Mouse (Mus musculus) forebrain, embryonic 14.5 days (tissue): ENCODE measurements around the gene Slc9a8. TPM values are rescaled to one million over a fixed set of nuclear protein-coding genes. Genes with fewer than 3 reads are reported as not detected.

Experiments used
- ATAC-seq: fragments of 200-750 bp; cut with Nextera tagmentation; 2 replicates; pipeline ENCODE4 v1.8.0; 2017; ENCODE audit warnings: mild to moderate bottlenecking, moderate library complexity
- DNase-seq: peaks from one replicate; pipeline ENCODE4 v3.0.0-alpha.2; 2015; ENCODE audit warnings: low spot score
- H3K27ac ChIP-seq: fragments of 300-500 bp; sonication (generic); 2 replicates; pipeline ENCODE4 v1.5.1; 2014; ENCODE audit warnings: low read depth, mild to moderate bottlenecking, control low read depth, low read length, moderate library complexity
- H3K27me3 ChIP-seq: fragments of 300-500 bp; sonication (generic); replicated peaks from 2 replicates; pipeline ENCODE4 v1.6.1; 2014; ENCODE audit warnings: low read length, control low read depth, mixed read lengths; ENCODE audit not compliant: control insufficient read depth, insufficient read depth
- H3K36me3 ChIP-seq: fragments of 300-500 bp; sonication (generic); 2 replicates; pipeline ENCODE4 v1.6.1; 2014; ENCODE audit warnings: low read length, control low read depth; ENCODE audit not compliant: control insufficient read depth, insufficient read depth
- H3K4me1 ChIP-seq: fragments of 300-500 bp; sonication (generic); 2 replicates; pipeline ENCODE4 v1.6.1; 2014; ENCODE audit warnings: antibody characterized with exemption, low read length, control low read depth; ENCODE audit not compliant: control insufficient read depth, insufficient read depth
- H3K4me2 ChIP-seq: fragments of 300-500 bp; sonication (generic); 2 replicates; pipeline ENCODE4 v1.6.1; 2014; ENCODE audit warnings: mild to moderate bottlenecking, control low read depth, low read length
- H3K4me3 ChIP-seq: fragments of 300-500 bp; sonication (generic); 2 replicates; pipeline ENCODE4 v1.5.1; 2014; ENCODE audit warnings: low read depth, low read length, control low read depth
- H3K9ac ChIP-seq: fragments of 300-500 bp; sonication (generic); 2 replicates; pipeline ENCODE4 v1.6.1; 2014; ENCODE audit warnings: mild to moderate bottlenecking, low read length, control low read depth, moderate library complexity
- H3K9me3 ChIP-seq: fragments of 300-500 bp; sonication (generic); replicated peaks from 2 replicates; pipeline ENCODE4 v1.6.1; 2016; ENCODE audit warnings: low read length, control low read depth, mixed read lengths; ENCODE audit not compliant: control insufficient read depth
- WGBS: fragments of 180-500 bp; shearing (Covaris S2); extraction: QIAGEN DNeasy Blood & Tissue Kit; methylation state at CpG from one replicate; pipeline ENCODE4 v1.1.7; 2014; 5-methylcytosine and 5-hydroxymethylcytosine counted together
- polyA plus RNA-seq: library from polyadenylated mRNA; unstranded; fragments of >200 nt; fragmentation: Nextera tagmentation; extraction: Ambion mirVana; gene quantifications from 2 replicates; pipeline ENCODE4 v1.2.1, GENCODE M21; 2014

The Slc9a8 gene
- polyA plus RNA-seq, 1 experiment from 2014 or later: 13.8 TPM

DNA sequence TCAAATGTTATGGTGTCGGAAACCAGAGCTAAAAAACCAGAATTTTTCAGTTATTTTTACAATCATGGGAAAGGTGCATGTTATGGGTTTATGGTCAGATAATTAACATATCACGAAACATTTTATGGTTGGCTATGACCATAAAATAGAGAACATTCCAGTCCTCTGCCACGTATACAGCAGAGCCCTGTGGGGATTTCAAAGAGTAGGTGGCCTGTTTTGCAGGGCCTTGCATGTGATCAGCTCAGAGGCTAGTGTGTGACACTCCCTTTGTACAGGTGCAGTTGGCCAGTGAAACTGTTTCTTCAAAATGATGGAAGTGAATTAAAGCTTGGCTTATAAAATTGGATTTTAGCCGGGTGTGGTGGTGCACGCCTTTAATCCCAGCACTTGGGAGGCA lies 42.3 kb downstream of the Slc9a8 start:
- H3K4me1 ChIP-seq: no peaks in the 10 kb centered on the region
- H3K27ac ChIP-seq: no peak overlapping the region
- H3K36me3 ChIP-seq: peaks cover 61% of the 10 kb centered on the region
- no peaks in the 10 kb centered on the region for H3K27me3 ChIP-seq
- no peak overlapping the region for H3K4me2 ChIP-seq
- no peak for DNase-seq
- no peaks in the 10 kb centered on the region for H3K9me3 ChIP-seq
- H3K4me3 ChIP-seq: no peak overlapping the region
- no peak overlapping the region for H3K9ac ChIP-seq
- no peak for ATAC-seq
- whole genome bisulfite sequencing: 93% methylated on average over 5 of the region's 5 CpGs

DNA sequence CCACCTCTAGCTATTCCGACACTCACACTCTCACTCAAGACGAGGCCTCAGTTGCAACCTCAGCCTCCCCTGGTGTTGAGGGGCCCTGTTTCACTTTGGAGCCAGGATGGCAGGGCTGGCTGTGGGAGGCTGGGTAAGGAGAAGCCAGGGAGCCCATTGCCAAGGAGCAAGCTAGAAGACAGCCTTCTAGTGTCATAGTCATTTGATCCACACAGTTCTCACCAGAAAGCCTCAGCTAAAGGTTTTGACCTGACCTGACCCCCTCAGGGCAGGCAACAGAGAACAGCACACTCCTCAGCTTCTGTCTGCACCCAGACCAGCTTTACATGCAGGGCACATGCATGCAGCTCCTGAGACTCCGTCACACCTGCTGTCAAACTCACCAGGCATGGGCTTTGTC lies 44.4 kb downstream of the Slc9a8 start:
- H3K9me3 ChIP-seq: no peaks in the 10 kb centered on the region
- H3K36me3 ChIP-seq: peaks cover 58% of the 10 kb centered on the region
- no peak overlapping the region for H3K27ac ChIP-seq
- WGBS: 95% methylated on average over 3 of the region's 3 CpGs
- no peak for DNase-seq
- H3K4me2 ChIP-seq: no peak overlapping the region
- H3K4me3 ChIP-seq: no peak overlapping the region
- no peak overlapping the region for H3K9ac ChIP-seq
- ATAC-seq: no peak
- no peaks in the 10 kb centered on the region for H3K27me3 ChIP-seq
- H3K4me1 ChIP-seq: no peaks in the 10 kb centered on the region

DNA sequence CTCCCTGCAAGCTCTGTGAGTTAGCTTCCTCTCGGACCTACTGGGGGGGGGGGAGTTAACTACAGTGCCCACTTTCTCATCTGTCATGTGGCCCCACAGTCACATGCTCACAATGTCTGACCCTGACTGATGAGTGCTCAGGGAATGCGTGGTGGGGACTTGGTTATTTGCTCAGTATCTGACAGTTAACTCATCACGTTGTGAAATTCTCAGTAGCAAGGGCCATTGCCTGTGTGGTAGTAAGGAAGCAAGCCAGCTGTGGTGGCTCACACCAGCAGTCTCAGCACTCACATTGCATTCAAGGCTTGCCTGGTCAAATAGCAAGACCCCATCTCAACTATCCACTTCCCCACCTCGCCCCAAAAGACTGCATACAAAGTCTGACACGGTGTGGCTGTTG lies 45.7 kb downstream of the Slc9a8 start:
- ATAC-seq: no peak
- WGBS: 86% methylated on average over 5 of the region's 5 CpGs
- peaks cover 63% of the 10 kb centered on the region for H3K36me3 ChIP-seq

DNA sequence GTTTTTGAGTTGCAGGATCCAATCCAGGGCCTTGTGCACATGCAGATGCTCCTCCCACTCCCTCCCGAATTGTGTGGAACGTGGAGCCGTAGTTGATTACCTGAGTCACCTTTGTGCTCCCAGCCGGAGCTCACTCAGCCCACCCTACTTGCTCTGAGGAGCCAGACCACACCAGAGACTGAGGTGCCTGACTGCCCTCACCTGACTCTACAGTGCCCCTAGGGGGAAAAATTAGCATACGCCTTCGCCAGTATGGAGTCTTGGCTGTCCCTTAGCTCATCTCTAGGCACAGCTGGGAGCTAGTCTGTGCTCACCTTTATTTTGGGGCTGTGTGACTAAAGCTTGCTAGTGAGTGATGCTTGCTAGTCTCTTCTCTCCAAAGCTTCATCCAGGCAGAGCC lies 46.9 kb downstream of the Slc9a8 start:
- Histone ChIP-seq H3K36me3 (peaks cover 72% of the 10 kb centered on the region), H3K4me3 (no peak overlapping the region), H3K27ac (no peak overlapping the region), H3K4me2 (no peak overlapping the region), H3K4me1 (no peaks in the 10 kb centered on the region), H3K9me3 (no peaks in the 10 kb centered on the region), H3K27me3 (no peaks in the 10 kb centered on the region), H3K9ac (no peak overlapping the region)
- ATAC-seq (no peak), DNase-seq (no peak)
- 80% methylated on average over 6 of the region's 6 CpGs for WGBS

More for the DNA sequence above, 45.7 kb downstream of the Slc9a8 start:
- DNase-seq: no peak
- Histone ChIP-seq H3K9me3 (no peaks in the 10 kb centered on the region), H3K9ac (no peak overlapping the region), H3K27ac (no peak overlapping the region), H3K4me1 (no peaks in the 10 kb centered on the region), H3K4me3 (no peak overlapping the region), H3K27me3 (no peaks in the 10 kb centered on the region), H3K4me2 (no peak overlapping the region)

DNA sequence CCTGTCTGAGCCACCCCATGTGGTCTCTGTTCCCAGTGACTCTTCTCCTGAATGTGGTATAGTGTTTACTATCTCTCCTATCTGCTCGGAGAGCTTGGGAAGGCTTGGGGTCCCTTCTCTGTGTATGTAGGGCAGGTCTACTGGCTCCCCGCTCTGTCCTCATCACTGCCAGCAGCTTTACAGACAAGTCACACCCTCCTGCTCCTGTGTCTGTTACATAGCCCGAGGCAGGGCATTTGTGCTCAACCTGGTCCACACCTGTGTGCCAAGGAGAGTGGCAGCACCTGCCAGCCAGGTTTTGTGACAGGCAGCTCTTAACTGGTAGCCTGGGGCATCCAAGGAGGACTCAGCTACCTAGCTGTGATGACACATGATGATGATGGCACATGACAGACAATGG lies 49.1 kb downstream of the Slc9a8 start:
- no peak for ATAC-seq
- Histone ChIP-seq H3K27me3 (no peaks in the 10 kb centered on the region), H3K9me3 (no peaks in the 10 kb centered on the region), H3K27ac (no peak overlapping the region), H3K36me3 (peaks cover 82% of the 10 kb centered on the region), H3K4me2 (no peak overlapping the region), H3K4me1 (peaks cover 2% of the 10 kb centered on the region), H3K4me3 (no peak overlapping the region), H3K9ac (no peak overlapping the region)
- DNase-seq: no peak
- WGBS: 90% methylated on average over 3 of the region's 3 CpGs

DNA sequence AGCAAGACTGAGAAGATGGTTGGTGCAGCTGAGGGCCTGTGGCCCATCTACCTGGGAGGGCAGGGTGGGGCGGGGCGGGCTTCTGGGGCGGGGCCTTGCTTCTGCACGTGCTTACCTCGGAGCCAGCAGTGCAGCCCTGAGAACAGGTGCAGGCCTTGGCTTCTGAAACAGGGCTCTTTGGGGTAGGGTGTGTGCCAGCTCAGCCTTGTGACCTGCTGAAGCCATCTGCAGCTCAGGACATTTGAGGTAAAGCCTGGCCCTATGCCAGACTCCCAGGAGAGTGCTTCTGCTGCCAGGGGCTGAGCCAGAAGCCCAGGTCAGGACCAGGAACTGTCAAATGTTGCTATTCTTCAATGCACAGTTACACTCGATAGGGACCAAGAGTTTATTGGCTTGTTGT lies 50.1 kb downstream of the Slc9a8 start:
- no peak overlapping the region for H3K27ac ChIP-seq
- no peak for ATAC-seq
- no peak overlapping the region for H3K9ac ChIP-seq
- no peak overlapping the region for H3K4me3 ChIP-seq
- H3K4me2 ChIP-seq: no peak overlapping the region
- H3K36me3 ChIP-seq: peaks cover 72% of the 10 kb centered on the region
- no peaks in the 10 kb centered on the region for H3K27me3 ChIP-seq
- no peak for DNase-seq
- H3K9me3 ChIP-seq: no peaks in the 10 kb centered on the region
- peaks cover 11% of the 10 kb centered on the region for H3K4me1 ChIP-seq
- WGBS: 92% methylated on average over 6 of the region's 6 CpGs

DNA sequence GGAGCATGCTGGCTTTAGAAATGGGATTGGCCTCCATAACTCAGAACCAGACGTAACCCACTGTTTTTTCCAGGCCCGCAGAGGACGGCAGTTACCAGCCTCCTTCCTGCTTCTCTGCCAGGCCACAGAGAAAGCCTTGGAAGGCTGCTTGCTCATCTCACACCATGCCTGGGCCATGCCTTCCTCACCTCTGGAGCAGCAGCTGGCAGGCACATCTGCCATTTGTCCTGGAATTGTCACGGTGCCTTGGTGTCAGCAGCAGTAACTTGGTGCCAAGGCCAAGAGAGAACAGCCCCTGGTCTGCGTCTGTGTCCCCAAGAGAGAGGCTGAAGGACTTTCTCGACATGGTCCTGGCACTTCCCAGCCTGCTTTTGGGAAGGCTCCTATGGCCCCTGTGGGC lies 52.7 kb downstream of the Slc9a8 start:
- Histone ChIP-seq H3K36me3 (peaks cover 61% of the 10 kb centered on the region), H3K4me1 (peaks cover 15% of the 10 kb centered on the region), H3K9ac (no peak overlapping the region), H3K4me3 (no peak overlapping the region), H3K27ac (no peak overlapping the region), H3K27me3 (no peaks in the 10 kb centered on the region), H3K4me2 (no peak overlapping the region), H3K9me3 (no peaks in the 10 kb centered on the region)
- no peak for DNase-seq
- ATAC-seq: no peak
- 92% methylated on average over 6 of the region's 6 CpGs for WGBS

DNA sequence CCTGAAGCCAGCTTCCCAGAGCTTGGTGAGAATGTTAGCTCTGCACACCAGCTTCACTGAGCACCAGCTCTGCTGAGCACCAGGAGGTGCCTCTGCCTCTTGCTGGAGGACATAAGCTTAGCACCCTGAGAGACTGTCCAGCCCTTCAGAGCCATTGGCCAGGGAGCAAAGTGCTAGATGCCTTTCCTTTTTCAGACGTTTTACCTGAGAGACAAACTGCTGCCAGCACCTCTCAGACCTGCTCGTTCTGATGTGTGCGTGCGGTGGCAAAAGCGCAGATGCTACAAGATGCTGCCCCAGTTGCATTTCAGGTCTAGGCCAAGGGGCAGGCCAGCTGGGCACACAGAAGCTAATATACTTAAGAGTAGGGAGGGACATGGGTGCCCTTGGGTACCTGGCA lies 54.1 kb downstream of the Slc9a8 start:
- peak overlapping the region; percentile 81 for H3K27ac ChIP-seq
- 81% methylated on average over 5 of the region's 5 CpGs for WGBS
- H3K4me3 ChIP-seq: no peak overlapping the region
- peak overlapping the region; percentile 25; the same call in 1 of the 2 replicates for H3K9ac ChIP-seq
- peaks cover 15% of the 10 kb centered on the region for H3K4me1 ChIP-seq
- no peaks in the 10 kb centered on the region for H3K27me3 ChIP-seq
- no peak for DNase-seq
- H3K9me3 ChIP-seq: no peaks in the 10 kb centered on the region
- no peak for ATAC-seq
- H3K36me3 ChIP-seq: peaks cover 55% of the 10 kb centered on the region
- H3K4me2 ChIP-seq: no peak overlapping the region

DNA sequence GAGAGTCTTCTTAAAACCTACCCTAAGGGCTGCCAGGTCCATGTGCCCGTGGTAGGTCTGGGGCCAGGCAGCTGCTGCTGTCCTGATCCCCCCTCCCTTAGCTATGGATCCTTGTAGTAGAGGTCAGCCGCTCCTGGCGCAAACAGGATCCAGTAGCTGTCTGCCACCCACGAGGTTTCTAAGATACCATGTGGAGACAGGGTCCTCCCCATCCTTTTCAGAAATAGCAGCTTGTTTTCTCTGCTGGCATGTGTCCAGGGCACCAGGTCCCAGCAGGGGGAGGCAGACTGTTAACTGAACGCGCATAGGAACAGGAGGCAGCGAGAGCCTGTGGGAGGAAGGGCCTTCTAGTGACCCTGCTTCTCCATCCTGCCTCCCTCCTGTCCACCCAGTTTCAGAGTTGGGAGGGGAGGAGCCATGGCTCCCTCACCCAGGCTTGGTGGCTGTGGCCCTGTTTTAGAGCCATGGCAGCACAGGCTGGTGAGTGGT lies 54.7 kb downstream of the Slc9a8 start:
- Histone ChIP-seq H3K27ac (peak overlapping the region; percentile 81), H3K36me3 (peaks cover 54% of the 10 kb centered on the region), H3K4me1 (peaks cover 15% of the 10 kb centered on the region), H3K9ac (peak overlapping the region; percentile 26; the same call in 1 of the 2 replicates), H3K4me3 (no peak overlapping the region), H3K4me2 (0 out of 2 replicates have a peak overlapping the region, but pooled peaks have one; percentile 14), H3K9me3 (no peaks in the 10 kb centered on the region), H3K27me3 (no peaks in the 10 kb centered on the region)
- ATAC-seq: peak; percentile 78
- 14% methylated on average over 7 of the region's 7 CpGs for WGBS
- peak; percentile 85 for DNase-seq
